Mouse (Mus musculus) limb, embryonic 14.5 days (tissue): ENCODE measurements around the gene Slain2. TPM values are rescaled to one million over a fixed set of nuclear protein-coding genes. Genes with fewer than 3 reads are reported as not detected.
A peak's percentile ranks its signal among the peaks of the same experiment; 100 is the strongest.

ENCODE experiments used
- ATAC-seq: fragments of 200-750 bp; cut with Nextera tagmentation; 2 replicates; pipeline ENCODE4 v1.8.0; 2017; ENCODE audit warnings: low read depth, moderate number of reproducible peaks, moderate TSS enrichment; ENCODE audit not compliant: low FRiP score
- DNase-seq: peaks from one replicate; pipeline ENCODE4 v3.0.0-alpha.2; 2015; ENCODE audit warnings: low spot score
- H3K27ac ChIP-seq: fragments of 300-500 bp; sonication (generic); replicated peaks from 2 replicates; pipeline ENCODE4 v1.5.1; 2014; ENCODE audit warnings: low read depth, mild to moderate bottlenecking, low read length, moderate library complexity, mixed read lengths
- H3K27me3 ChIP-seq: fragments of 300-500 bp; sonication (generic); 2 replicates; pipeline ENCODE4 v1.6.1; 2014; ENCODE audit warnings: low read length, mixed read lengths; ENCODE audit not compliant: control insufficient read depth, insufficient read depth
- H3K36me3 ChIP-seq: fragments of 300-500 bp; sonication (generic); 2 replicates; pipeline ENCODE4 v1.6.1; 2014; ENCODE audit warnings: mild to moderate bottlenecking, low read length, moderate library complexity, mixed read lengths; ENCODE audit not compliant: control insufficient read depth, insufficient read depth
- H3K4me1 ChIP-seq: fragments of 300-500 bp; sonication (generic); 2 replicates; pipeline ENCODE4 v1.6.1; 2014; ENCODE audit warnings: antibody characterized with exemption, low read length, mixed read lengths; ENCODE audit not compliant: control insufficient read depth, insufficient read depth
- H3K4me2 ChIP-seq: fragments of 300-500 bp; sonication (generic); replicated peaks from 2 replicates; pipeline ENCODE4 v1.6.1; 2014; ENCODE audit warnings: low read depth, mild to moderate bottlenecking, low read length, moderate library complexity; ENCODE audit not compliant: severe bottlenecking
- H3K4me3 ChIP-seq: fragments of 300-500 bp; sonication (generic); replicated peaks from 2 replicates; pipeline ENCODE4 v1.5.1; 2014; ENCODE audit warnings: low read length
- H3K9ac ChIP-seq: fragments of 300-500 bp; sonication (generic); 2 replicates; pipeline ENCODE4 v1.6.1; 2014; ENCODE audit warnings: mild to moderate bottlenecking, low read depth, low read length, moderate library complexity; ENCODE audit not compliant: severe bottlenecking
- H3K9me3 ChIP-seq: fragments of 300-500 bp; sonication (generic); 2 replicates; pipeline ENCODE4 v1.6.1; 2016; ENCODE audit warnings: low read length; ENCODE audit not compliant: control insufficient read depth
- POLR2A ChIP-seq: fragments of 200-500 bp; IDR thresholded peaks from 2 replicates; pipeline ENCODE4 v1.8.0; 2012; ENCODE audit warnings: inconsistent platforms, mild to moderate bottlenecking, moderate library complexity, borderline replicate concordance; ENCODE audit not compliant: insufficient read depth, insufficient read length; ENCODE audit errors: extremely low read depth
- WGBS: fragments of 180-500 bp; shearing (Covaris S2); extraction: QIAGEN DNeasy Blood & Tissue Kit; methylation state at CpG from one replicate; pipeline ENCODE4 v1.1.7; 2014; 5-methylcytosine and 5-hydroxymethylcytosine counted together
- polyA plus RNA-seq, 2 experiments: library from polyadenylated mRNA; depleted of rRNA in 1 of 2; stranded (reverse) in 1 of 2; unstranded in 1 of 2; fragments of >200 nt; fragmentation: Nextera tagmentation in 1 of 2; extraction: Ambion mirVana in 1 of 2; gene quantifications; 2 replicates each; pipeline versions ENCODE4 v1.2.1 to v1.2.3; 2012 to 2014

Slain2 gene
- polyA plus RNA-seq, 2 experiments: 24.2 to 28.0 TPM

- no peak for TF ChIP-seq POLR2A
- 80% methylated on average over 4 of the region's 4 CpGs for WGBS
These were observed 4.7 kb upstream of the Slain2 start for GRCm38 (mm10) chr5:72909363-72909762.

GRCm38 (mm10) chr5:72910373-72910772 is 3.7 kb upstream of the Slain2 start:
- no peaks in the 10 kb centered on the region for H3K9me3 ChIP-seq
- H3K27me3 ChIP-seq: no peaks in the 10 kb centered on the region
- no peak for DNase-seq
- no peak for TF ChIP-seq POLR2A
- H3K36me3 ChIP-seq: no peaks in the 10 kb centered on the region
- no peak overlapping the region for H3K27ac ChIP-seq
- no peak overlapping the region for H3K9ac ChIP-seq
- peaks cover 8% of the 10 kb centered on the region; the same call in 1 of the 2 replicates for H3K4me1 ChIP-seq
- H3K4me2 ChIP-seq: no peak overlapping the region
- no peak for ATAC-seq
- no peak overlapping the region for H3K4me3 ChIP-seq
- WGBS: 78% methylated on average over 1 of the region's 1 CpGs

More at GRCm38 (mm10) chr5:72909363-72909762, 4.7 kb upstream of the Slain2 start:
- Histone ChIP-seq H3K9ac (no peak overlapping the region), H3K4me2 (no peak overlapping the region), H3K9me3 (no peaks in the 10 kb centered on the region), H3K27ac (no peak overlapping the region), H3K4me1 (peaks cover 8% of the 10 kb centered on the region; the same call in 1 of the 2 replicates), H3K4me3 (no peak overlapping the region), H3K36me3 (no peaks in the 10 kb centered on the region), H3K27me3 (no peaks in the 10 kb centered on the region)
- DNase-seq: no peak
- ATAC-seq: no peak

GRCm38 (mm10) chr5:72911284-72911683 is 2.8 kb upstream of the Slain2 start:
- Histone ChIP-seq H3K4me1 (peaks cover 14% of the 10 kb centered on the region), H3K36me3 (no peaks in the 10 kb centered on the region), H3K9me3 (no peaks in the 10 kb centered on the region), H3K27ac (no peak overlapping the region), H3K4me2 (no peak overlapping the region), H3K27me3 (no peaks in the 10 kb centered on the region), H3K9ac (no peak overlapping the region), H3K4me3 (no peak overlapping the region)
- DNase-seq: no peak
- no peak for TF ChIP-seq POLR2A
- 86% methylated on average over 3 of the region's 3 CpGs for WGBS
- ATAC-seq: no peak

- ATAC-seq: peak; percentile 27
- TF ChIP-seq POLR2A: no peak
- WGBS: 2% methylated on average over 63 of the region's 66 CpGs
These were observed 793 bp downstream of the Slain2 start for GRCm38 (mm10) chr5:72914633-72915561.

GRCm38 (mm10) chr5:72916048-72916447 is 1.9 kb downstream of the Slain2 start:
- no peak overlapping the region for H3K27ac ChIP-seq
- no peak for ATAC-seq
- TF ChIP-seq POLR2A: no peak
- 23% methylated on average over 4 of the region's 4 CpGs for WGBS
- H3K36me3 ChIP-seq: no peaks in the 10 kb centered on the region
- peaks cover 23% of the 10 kb centered on the region for H3K4me1 ChIP-seq
- H3K4me2 ChIP-seq: peak overlapping the region; percentile 56
- DNase-seq: no peak
- no peaks in the 10 kb centered on the region for H3K9me3 ChIP-seq
- peak overlapping the region; percentile 99 for H3K9ac ChIP-seq
- no peaks in the 10 kb centered on the region for H3K27me3 ChIP-seq
- H3K4me3 ChIP-seq: peak overlapping the region; percentile 99

More at GRCm38 (mm10) chr5:72914633-72915561, 793 bp downstream of the Slain2 start:
- Histone ChIP-seq H3K4me1 (peaks cover 23% of the 10 kb centered on the region), H3K27me3 (no peaks in the 10 kb centered on the region), H3K27ac (peak overlapping the region; percentile 98), H3K36me3 (no peaks in the 10 kb centered on the region), H3K4me3 (peak overlapping the region; percentile 99), H3K9me3 (no peaks in the 10 kb centered on the region), H3K4me2 (peak overlapping the region; percentile 56), H3K9ac (peak overlapping the region; percentile 99)
- no peak for DNase-seq
